Mouse (Mus musculus): Measurements from ENCODE around the gene Lrp1. TPM values are rescaled to one million over a fixed set of nuclear protein-coding genes. Genes with fewer than 3 reads are reported as not detected.

Lrp1 gene
- total and polyA plus RNA-seq, 3 experiments, result 0.39 to 0.42 TPM; not detected in 1

- no peak overlapping the region for H3K9ac ChIP-seq (ENCODE audit: control insufficient read depth, low read depth, low read length, poor library complexity, severe bottlenecking)
- no peaks in the 10 kb centered on the region for H3K9me3 ChIP-seq (replicated peaks; ENCODE audit: insufficient read depth, low read length)
- peaks cover 2 to 40% of the 10 kb centered on the region in 2 experiments; a peak in 3 of 4 replicates for H3K4me1 ChIP-seq (ENCODE audit: control insufficient read depth in 1 of 2, insufficient read depth in 2 of 2, low read length in 2 of 2)
- no peak overlapping the region for H3K4me3 ChIP-seq (ENCODE audit: control insufficient read depth in 1 of 2, insufficient read depth in 1 of 2, low read depth in 2 of 2, low read length in 2 of 2)
- H3K79me2 ChIP-seq (ENCODE audit: control insufficient read depth, insufficient read depth, low read length, poor library complexity), result peaks cover 29% of the 10 kb centered on the region
- H3K27ac ChIP-seq (ENCODE audit: control insufficient read depth, low read depth, low read length), result no peak overlapping the region
- no peak for TF ChIP-seq KAT2A (conservative IDR thresholded peaks at IDR 0.05; ENCODE audit: low read depth, low read length)
- TF ChIP-seq NRF1 (IDR thresholded peaks at IDR 0.05; ENCODE audit: insufficient read depth, low read depth, low read length, poor library complexity, severe bottlenecking), result no peak
- TF ChIP-seq E2F4 (IDR thresholded peaks at IDR 0.05; ENCODE audit: borderline replicate concordance, low read depth, low read length), result no peak
- TF ChIP-seq MYB (IDR thresholded peaks at IDR 0.05; ENCODE audit: low read depth, low read length), result no peak
- H3K27me3 ChIP-seq (ENCODE audit: control insufficient read depth in 1 of 2, insufficient read depth in 2 of 2, low read length in 2 of 2), result no peaks in the 10 kb centered on the region
- no peak for DNase-seq (ENCODE audit: low read depth, low spot score)
- peaks cover 0 to 26% of the 10 kb centered on the region in 2 experiments; a peak in 3 of 4 replicates for H3K36me3 ChIP-seq (ENCODE audit: control insufficient read depth in 1 of 2, insufficient read depth in 2 of 2, low read length in 2 of 2)
Observed at GRCm38 (mm10) chr10:127519041-127519701, 101.8 kb downstream of the Lrp1 start.

- peak; percentile 13; the same call in 1 of the 2 replicates for TF ChIP-seq POLR2AphosphoS2 (IDR thresholded peaks at IDR 0.05; ENCODE audit: low read length)
- TF ChIP-seq MYC (IDR thresholded peaks at IDR 0.05; ENCODE audit: low read depth, low read length), result no peak
- 0 out of 2 replicates have a peak, but pooled peaks have one; percentile 26 for TF ChIP-seq ZMIZ1 (IDR thresholded peaks at IDR 0.05; ENCODE audit: low read depth, low read length)
- no peak for TF ChIP-seq UBTF (IDR thresholded peaks at IDR 0.05; ENCODE audit: borderline replicate concordance, insufficient read depth, low read depth, low read length)
- DNase-seq (ENCODE audit: low read depth, low spot score), result no peak
- H3K9me3 ChIP-seq (replicated peaks; ENCODE audit: insufficient read depth, low read length), result no peaks in the 10 kb centered on the region
- H3K4me3 ChIP-seq (ENCODE audit: control insufficient read depth in 1 of 2, insufficient read depth in 1 of 2, low read depth in 2 of 2, low read length in 2 of 2), result no peak overlapping the region
- H3K27ac ChIP-seq (ENCODE audit: control insufficient read depth, low read depth, low read length), result no peak overlapping the region
- peaks cover 0 to 23% of the 10 kb centered on the region in 2 experiments; a peak in 3 of 4 replicates for H3K36me3 ChIP-seq (ENCODE audit: control insufficient read depth in 1 of 2, insufficient read depth in 2 of 2, low read length in 2 of 2)
- no peak overlapping the region for H3K9ac ChIP-seq (ENCODE audit: control insufficient read depth, low read depth, low read length, poor library complexity, severe bottlenecking)
- H3K79me2 ChIP-seq (ENCODE audit: control insufficient read depth, insufficient read depth, low read length, poor library complexity), result peaks cover 29% of the 10 kb centered on the region
- no peaks in the 10 kb centered on the region for H3K27me3 ChIP-seq (ENCODE audit: control insufficient read depth in 1 of 2, insufficient read depth in 2 of 2, low read length in 2 of 2)
- H3K4me1 ChIP-seq (ENCODE audit: control insufficient read depth in 1 of 2, insufficient read depth in 2 of 2, low read length in 2 of 2), result peaks cover 0 to 40% of the 10 kb centered on the region in 2 experiments; a peak in 3 of 4 replicates
Observed at GRCm38 (mm10) chr10:127517941-127518340, 103.0 kb downstream of the Lrp1 start.

- H3K4me1 ChIP-seq (ENCODE audit: control insufficient read depth in 1 of 2, insufficient read depth in 2 of 2, low read length in 2 of 2), result peaks cover 0 to 36% of the 10 kb centered on the region in 2 experiments; a peak in 3 of 4 replicates
- TF ChIP-seq RAD21 (IDR thresholded peaks at IDR 0.05; ENCODE audit: low read depth, low read length), result no peak
- TF ChIP-seq POLR2AphosphoS2 (IDR thresholded peaks at IDR 0.05; ENCODE audit: low read length), result peak; percentile 25; the same call in 1 of the 2 replicates
- TF ChIP-seq ETS1 (IDR thresholded peaks at IDR 0.05; ENCODE audit: low read depth, low read length), result peak; percentile 41; the same call in 1 of the 2 replicates
- no peak for TF ChIP-seq POLR2AphosphoS5 (IDR thresholded peaks at IDR 0.05; ENCODE audit: borderline replicate concordance, low read depth, low read length)
- TF ChIP-seq GATA1 (IDR thresholded peaks at IDR 0.05; ENCODE audit: low read depth, low read length), result no peak
- TF ChIP-seq POLR2A (IDR thresholded peaks at IDR 0.05; ENCODE audit: control insufficient read depth in 1 of 2, insufficient read depth in 1 of 2, low read depth in 1 of 2, low read length in 2 of 2, poor library complexity in 1 of 2), result 0 out of 4 replicates have a peak, but pooled peaks of 1 of the 2 experiments have one; percentile 14
- 0 out of 2 replicates have a peak, but pooled peaks have one; percentile 19 for TF ChIP-seq TCF12 (IDR thresholded peaks at IDR 0.05; ENCODE audit: low read depth, low read length)
- TF ChIP-seq ZMIZ1 (IDR thresholded peaks at IDR 0.05; ENCODE audit: low read depth, low read length), result peak; percentile 80
- no peak overlapping the region; a peak in 1 of 4 replicates for H3K4me3 ChIP-seq (ENCODE audit: control insufficient read depth in 1 of 2, insufficient read depth in 1 of 2, low read depth in 2 of 2, low read length in 2 of 2)
- H3K9ac ChIP-seq (ENCODE audit: control insufficient read depth, low read depth, low read length, poor library complexity, severe bottlenecking), result peak overlapping the region; percentile 27
- no peaks in the 10 kb centered on the region for H3K27me3 ChIP-seq (ENCODE audit: control insufficient read depth in 1 of 2, insufficient read depth in 2 of 2, low read length in 2 of 2)
- H3K79me2 ChIP-seq (ENCODE audit: control insufficient read depth, insufficient read depth, low read length, poor library complexity), result peaks cover 24% of the 10 kb centered on the region
- peak overlapping the region; percentile 40 for H3K27ac ChIP-seq (ENCODE audit: control insufficient read depth, low read depth, low read length)
- H3K36me3 ChIP-seq (ENCODE audit: control insufficient read depth in 1 of 2, insufficient read depth in 2 of 2, low read length in 2 of 2), result peaks cover 0 to 17% of the 10 kb centered on the region in 2 experiments; a peak in 3 of 4 replicates
- peak; percentile 74 for DNase-seq (ENCODE audit: low read depth, low spot score)
- no peaks in the 10 kb centered on the region for H3K9me3 ChIP-seq (replicated peaks; ENCODE audit: insufficient read depth, low read length)
Observed at GRCm38 (mm10) chr10:127516576-127517260, 104.2 kb downstream of the Lrp1 start.

Data from MEL (cell line).